16 mouse cellular contexts compared by ENCODE assay signal in the genomic region with DNA sequence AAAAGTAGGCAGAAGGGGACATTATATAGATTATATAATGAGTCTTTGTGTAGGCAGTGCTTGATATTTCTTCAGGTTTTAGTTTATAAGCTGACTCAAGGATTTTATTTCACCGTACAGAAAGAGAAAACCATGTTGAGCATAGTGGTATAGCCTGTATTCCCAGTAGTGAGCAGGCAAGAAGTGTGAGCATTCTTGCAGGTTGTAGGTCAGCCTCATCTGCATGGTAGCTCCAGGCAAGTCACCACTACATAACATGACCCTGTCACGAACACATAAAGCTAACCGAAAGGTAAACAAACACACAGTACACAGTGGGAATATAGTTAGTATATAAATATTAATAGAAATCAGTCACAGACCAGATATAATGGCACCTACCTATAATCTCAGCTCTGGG. TPM values are rescaled to one million over a fixed set of nuclear protein-coding genes. Genes with fewer than 3 reads are reported as not detected.
DNase-seq lines count a peak whose midpoint lies in the region; ATAC-seq and TF ChIP-seq lines count a peak whose summit lies in the region.
"Had no signal": no experiment of that assay in that cellular context is flagged by ENCODE, and none has a peak within 500 bp of the region (broad histone marks: within the 10 kb centered on the region; RNA-seq: fewer than 3 reads in every experiment).

No protein-coding gene starts in this region.

- no peaks in the 10 kb centered on the region for H3K9me3 ChIP-seq in hindbrain, embryonic 12.5 days (replicated peaks)
- no peaks in the 10 kb centered on the region for H3K9me3 ChIP-seq in hindbrain, embryonic 11.5 days (ENCODE audit: control insufficient read depth, low read length)
- H3K9me3 ChIP-seq in forebrain, embryonic 13.5 days (replicated peaks): no peaks in the 10 kb centered on the region
- no peaks in the 10 kb centered on the region for H3K9me3 ChIP-seq in hindbrain, postnatal 0 days (ENCODE audit: low read length)
- H3K9me3 ChIP-seq in midbrain, postnatal 0 days (ENCODE audit: low read length): no peaks in the 10 kb centered on the region
- H3K9me3 ChIP-seq: embryonic facial prominence, embryonic 15.5 days; limb, embryonic 13.5 days; liver, embryonic 15.5 days had no signal

- no peak overlapping the region for H3K4me2 ChIP-seq in hindbrain, embryonic 12.5 days (replicated peaks)
- H3K4me2 ChIP-seq in hindbrain, embryonic 11.5 days (replicated peaks; ENCODE audit: low read depth, low read length): no peak overlapping the region
- H3K4me2 ChIP-seq in forebrain, embryonic 13.5 days: peak overlapping the region; percentile 14; the same call in 1 of the 2 replicates
- H3K4me2 ChIP-seq in hindbrain, postnatal 0 days (ENCODE audit: low read depth, low read length): no peak overlapping the region
- no peak overlapping the region; the same call in 1 of the 2 replicates for H3K4me2 ChIP-seq in midbrain, postnatal 0 days (ENCODE audit: low read depth, low read length, poor library complexity, severe bottlenecking)
- H3K4me2 ChIP-seq: embryonic facial prominence, embryonic 15.5 days; limb, embryonic 13.5 days; liver, embryonic 15.5 days had no signal

- peaks cover 18% of the 10 kb centered on the region for H3K4me1 ChIP-seq in hindbrain, embryonic 12.5 days
- no peaks in the 10 kb centered on the region for H3K4me1 ChIP-seq in hindbrain, embryonic 11.5 days (replicated peaks; ENCODE audit: control insufficient read depth, insufficient read depth, low read length)
- peaks cover 25% of the 10 kb centered on the region for H3K4me1 ChIP-seq in forebrain, embryonic 13.5 days
- H3K4me1 ChIP-seq in hindbrain, postnatal 0 days (ENCODE audit: insufficient read depth, low read length): peaks cover 5% of the 10 kb centered on the region
- peaks cover 6% of the 10 kb centered on the region for H3K4me1 ChIP-seq in midbrain, postnatal 0 days (ENCODE audit: insufficient read depth, low read length)
- H3K4me1 ChIP-seq: embryonic facial prominence, embryonic 15.5 days; liver, embryonic 15.5 days had no signal

- no peak overlapping the region for H3K4me3 ChIP-seq in hindbrain, embryonic 12.5 days
- H3K4me3 ChIP-seq in hindbrain, embryonic 11.5 days (ENCODE audit: low read depth, low read length): no peak overlapping the region
- H3K4me3 ChIP-seq in forebrain, embryonic 13.5 days: no peak overlapping the region
- H3K4me3 ChIP-seq in hindbrain, postnatal 0 days (ENCODE audit: low read length): no peak overlapping the region
- no peak overlapping the region for H3K4me3 ChIP-seq in midbrain, postnatal 0 days (ENCODE audit: low read depth, low read length)
- H3K4me3 ChIP-seq: embryonic facial prominence, embryonic 15.5 days; limb, embryonic 13.5 days; liver, embryonic 15.5 days had no signal

- H3K9ac ChIP-seq in hindbrain, embryonic 12.5 days: no peak overlapping the region
- H3K9ac ChIP-seq in hindbrain, embryonic 11.5 days (ENCODE audit: low read depth, low read length): no peak overlapping the region
- no peak overlapping the region for H3K9ac ChIP-seq in forebrain, embryonic 13.5 days
- no peak overlapping the region for H3K9ac ChIP-seq in hindbrain, postnatal 0 days (replicated peaks; ENCODE audit: low read length)
- H3K9ac ChIP-seq in midbrain, postnatal 0 days (replicated peaks; ENCODE audit: low read length, poor library complexity, severe bottlenecking): no peak overlapping the region
- H3K9ac ChIP-seq: embryonic facial prominence, embryonic 15.5 days; limb, embryonic 13.5 days; liver, embryonic 15.5 days had no signal

- H3K27ac ChIP-seq in hindbrain, embryonic 12.5 days: peak overlapping the region; percentile 40
- no peak overlapping the region for H3K27ac ChIP-seq in hindbrain, embryonic 11.5 days (ENCODE audit: low read depth, low read length)
- H3K27ac ChIP-seq in forebrain, embryonic 13.5 days: peak overlapping the region; percentile 78
- peak overlapping the region; percentile 61; the same call in 1 of the 2 replicates for H3K27ac ChIP-seq in hindbrain, postnatal 0 days
- H3K27ac ChIP-seq in midbrain, postnatal 0 days (ENCODE audit: low read depth, low read length): peak overlapping the region; percentile 47; the same call in 1 of the 2 replicates
- H3K27ac ChIP-seq: embryonic facial prominence, embryonic 15.5 days; limb, embryonic 13.5 days; liver, embryonic 15.5 days had no signal

- H3K36me3 ChIP-seq in hindbrain, embryonic 12.5 days: no peaks in the 10 kb centered on the region
- no peaks in the 10 kb centered on the region for H3K36me3 ChIP-seq in hindbrain, embryonic 11.5 days (ENCODE audit: control insufficient read depth, insufficient read depth, low read length)
- no peaks in the 10 kb centered on the region for H3K36me3 ChIP-seq in forebrain, embryonic 13.5 days (ENCODE audit: poor library complexity, severe bottlenecking)
- no peaks in the 10 kb centered on the region for H3K36me3 ChIP-seq in hindbrain, postnatal 0 days (ENCODE audit: insufficient read depth, low read length)
- no peaks in the 10 kb centered on the region for H3K36me3 ChIP-seq in midbrain, postnatal 0 days (ENCODE audit: insufficient read depth, low read length)
- H3K36me3 ChIP-seq: embryonic facial prominence, embryonic 15.5 days; limb, embryonic 13.5 days; liver, embryonic 15.5 days had no signal

- 66% methylated on average over 3 of the region's 3 CpGs for WGBS in hindbrain, embryonic 12.5 days
- 76% methylated on average over 3 of the region's 3 CpGs for WGBS in hindbrain, embryonic 11.5 days
- 42% methylated on average over 3 of the region's 3 CpGs for whole genome bisulfite sequencing in forebrain, embryonic 13.5 days
- WGBS in hindbrain, postnatal 0 days: 66% methylated on average over 3 of the region's 3 CpGs
- 31% methylated on average over 3 of the region's 3 CpGs for WGBS in midbrain, postnatal 0 days

- H3K27me3 ChIP-seq in hindbrain, embryonic 12.5 days: no peaks in the 10 kb centered on the region
- H3K27me3 ChIP-seq in hindbrain, embryonic 11.5 days (ENCODE audit: control insufficient read depth, insufficient read depth, low read length): no peaks in the 10 kb centered on the region
- H3K27me3 ChIP-seq in forebrain, embryonic 13.5 days: no peaks in the 10 kb centered on the region
- no peaks in the 10 kb centered on the region for H3K27me3 ChIP-seq in hindbrain, postnatal 0 days (ENCODE audit: insufficient read depth, low read length)
- no peaks in the 10 kb centered on the region for H3K27me3 ChIP-seq in midbrain, postnatal 0 days (ENCODE audit: insufficient read depth, low read length)
- H3K27me3 ChIP-seq: embryonic facial prominence, embryonic 15.5 days; limb, embryonic 13.5 days; liver, embryonic 15.5 days had no signal

- TF ChIP-seq CTCF in hindbrain, postnatal 0 days (IDR thresholded peaks at IDR 0.05; ENCODE audit: low read depth): no peak
- no peak for TF ChIP-seq CTCF in midbrain, postnatal 0 days (IDR thresholded peaks at IDR 0.05)

- ATAC-seq in hindbrain, embryonic 12.5 days (ENCODE audit: low FRiP score): no peak
- no peak for ATAC-seq in hindbrain, embryonic 11.5 days (ENCODE audit: low FRiP score)
- ATAC-seq in forebrain, embryonic 13.5 days: 0 out of 2 replicates have a peak, but pooled peaks have one; percentile 45
- ATAC-seq in hindbrain, postnatal 0 days: no peak
- 0 out of 2 replicates have a peak, but pooled peaks have one; percentile 31 for ATAC-seq in midbrain, postnatal 0 days (ENCODE audit: low FRiP score)
- no peak for ATAC-seq in granulocyte monocyte progenitor cell, adult 5-6 weeks (replicated peaks; ENCODE audit: poor library complexity, severe bottlenecking)
- no peak for ATAC-seq in erythroblast, adult 5-6 weeks (replicated peaks; ENCODE audit: low FRiP score, poor library complexity, severe bottlenecking)
- ATAC-seq: intestine, postnatal 0 days; lung, postnatal 0 days had no signal

- DNase-seq in hindbrain, embryonic 11.5 days (ENCODE audit: low spot score): no peak
- DNase-seq in hindbrain, postnatal 0 days (ENCODE audit: low spot score): no peak
- DNase-seq in midbrain, postnatal 0 days (ENCODE audit: low spot score): no peak
- no peak for DNase-seq in heart, postnatal 4 days
- DNase-seq: cerebellum, adult 11 months; gastrocnemius, postnatal 10 days; thymus, adult 18-20 months had no signal

RNA-seq across cellular contexts. Expression of gene Ahcyl2, which starts 47.2 kb away (rescaled TPM):
- 21.8 and 25.3 TPM in 2 replicates for polyA plus RNA-seq in hindbrain, embryonic 12.5 days (2016; fragmentation: Nextera tagmentation; extraction: Ambion mirVana)
- polyA plus RNA-seq in hindbrain, embryonic 11.5 days (2014; fragmentation: Nextera tagmentation; extraction: Ambion mirVana): 14.5 and 17.4 TPM in 2 replicates
- 11.1 and 12.3 TPM in 2 replicates for polyA plus RNA-seq in forebrain, embryonic 13.5 days (2015; fragmentation: Nextera tagmentation; extraction: Ambion mirVana)
- 56.8 and 57.5 TPM in 2 replicates for total RNA-seq in hindbrain, postnatal 0 days (2014; rRNA removed)
- polyA plus RNA-seq in hindbrain, postnatal 0 days (2015; fragmentation: Nextera tagmentation; extraction: Ambion mirVana): 19.6 and 23.1 TPM in 2 replicates
- 66.7 and 69.1 TPM in 2 replicates for total RNA-seq in midbrain, postnatal 0 days (2014; rRNA removed)
- 12.8 and 16.0 TPM in 2 replicates for polyA plus RNA-seq in midbrain, postnatal 0 days (2015; fragmentation: Nextera tagmentation; extraction: Ambion mirVana)
- total RNA-seq in granulocyte monocyte progenitor cell, adult 5-6 weeks (2014; fragmentation: Nextera tagmentation): 8.7 and 9.6 TPM in 2 replicates
- 21.1 and 21.5 TPM in 2 replicates for total RNA-seq in granulocyte monocyte progenitor cell, adult 5-6 weeks (2017)
- total RNA-seq in erythroblast, adult 5-6 weeks (2015; ENCODE audit: low replicate concordance): 7.1 and 15.2 TPM in 2 replicates
- 9.6 and 20.3 TPM in 2 replicates for total RNA-seq in erythroblast, adult 5-6 weeks (2017; ENCODE audit: low replicate concordance)
- total RNA-seq in heart, postnatal 4 days (2021): 10 to 100 TPM; 13.8 to 17.1 TPM

Comparison
In these comparisons a context has a peak if more than half of its experiments do, and no peak if none do; other contexts are left out.
1. ATAC-seq: peak in forebrain, embryonic 13.5 days (single experiment) and midbrain, postnatal 0 days (single experiment); none in hindbrain, embryonic 12.5 days (single experiment), hindbrain, embryonic 11.5 days (single experiment), hindbrain, postnatal 0 days (single experiment), granulocyte monocyte progenitor cell, adult 5-6 weeks (single experiment) and erythroblast, adult 5-6 weeks (single experiment).